Mouse (Mus musculus) stomach, postnatal 0 days (tissue): ENCODE measurements around the gene Gnaz.

Source experiments
- CTCF ChIP-seq: IDR thresholded peaks from 2 replicates; pipeline ENCODE4 v1.5.1; 2016; ENCODE audit warnings: antibody characterized with exemption, low read depth, mild to moderate bottlenecking, moderate library complexity
- EP300 ChIP-seq: optimal IDR thresholded peaks from 2 replicates; pipeline ENCODE3; 2016; ENCODE audit warnings: antibody characterized with exemption

- TF ChIP-seq CTCF = no peak
- TF ChIP-seq EP300 = no peak
Observed at GRCm38 (mm10) chr10:74964380-74964779, 2.6 kb upstream of the Gnaz start.
